Mouse (Mus musculus) embryonic facial prominence, embryonic 13.5 days (tissue): Measurements from ENCODE around the gene H2-D1. TPM values are rescaled to one million over a fixed set of nuclear protein-coding genes. Genes with fewer than 3 reads are reported as not detected.

Experiments
- ATAC-seq: fragments of 200-750 bp; cut with Nextera tagmentation; 2 replicates; pipeline ENCODE4 v1.8.0; 2017; ENCODE audit warnings: low read depth; ENCODE audit not compliant: insufficient number of reproducible peaks, insufficient read depth, low FRiP score, low TSS enrichment
- H3K27ac ChIP-seq: fragments of 300-500 bp; sonication (generic); 2 replicates; pipeline ENCODE4 v1.5.1; 2015; ENCODE audit warnings: moderate library complexity, mild to moderate bottlenecking, inconsistent platforms
- H3K27me3 ChIP-seq: fragments of 300-500 bp; sonication (generic); 2 replicates; pipeline ENCODE4 v1.6.1; 2015; ENCODE audit warnings: mild to moderate bottlenecking, inconsistent platforms
- H3K36me3 ChIP-seq: fragments of 300-500 bp; sonication (generic); 2 replicates; pipeline ENCODE4 v1.6.1; 2015; ENCODE audit warnings: mild to moderate bottlenecking, inconsistent platforms
- H3K4me1 ChIP-seq: fragments of 300-500 bp; sonication (generic); 2 replicates; pipeline ENCODE4 v1.6.1; 2015; ENCODE audit warnings: inconsistent platforms
- H3K4me2 ChIP-seq: fragments of 300-500 bp; sonication (generic); 2 replicates; pipeline ENCODE4 v1.6.1; 2015; ENCODE audit warnings: moderate library complexity, mild to moderate bottlenecking, inconsistent platforms
- H3K4me3 ChIP-seq: fragments of 300-500 bp; sonication (generic); 2 replicates; pipeline ENCODE4 v1.5.1; 2015; ENCODE audit warnings: mild to moderate bottlenecking, inconsistent platforms
- H3K9ac ChIP-seq: fragments of 300-500 bp; sonication (generic); 2 replicates; pipeline ENCODE4 v1.6.1; 2015; ENCODE audit warnings: mild to moderate bottlenecking, inconsistent platforms
- H3K9me3 ChIP-seq: fragments of 300-500 bp; sonication (generic); 2 replicates; pipeline ENCODE4 v1.6.1; 2016; ENCODE audit warnings: inconsistent platforms
- WGBS: fragments of 180-500 bp; shearing (Covaris S2); methylation state at CpG from one replicate; pipeline ENCODE4 v1.1.7; 2015; ENCODE audit warnings: mixed read lengths; 5-methylcytosine and 5-hydroxymethylcytosine counted together
- polyA plus RNA-seq: library from polyadenylated mRNA; unstranded; fragments of >200 nt; fragmentation: Nextera tagmentation; extraction: Ambion mirVana; gene quantifications from 2 replicates; pipeline ENCODE4 v1.2.1, GENCODE M21; 2015

The H2-D1 gene
- polyA plus RNA-seq, 1 experiment from 2014 or later: 28.7 TPM

- no peak overlapping the region for H3K4me3 ChIP-seq
- H3K4me1 ChIP-seq: 0 out of 2 replicates have a peak, but pooled peaks cover 4% of the 10 kb centered on the region
- no peaks in the 10 kb centered on the region for H3K27me3 ChIP-seq
- WGBS: 74% methylated on average over 5 of the region's 5 CpGs
- peaks cover 72% of the 10 kb centered on the region for H3K36me3 ChIP-seq
- H3K9ac ChIP-seq: no peak overlapping the region
- no peak for ATAC-seq
- H3K9me3 ChIP-seq: no peaks in the 10 kb centered on the region
- H3K27ac ChIP-seq: no peak overlapping the region
- H3K4me2 ChIP-seq: no peak overlapping the region
Measured at GRCm38 (mm10) chr17:35251981-35252380, 10.5 kb upstream of the H2-D1 start.

- H3K36me3 ChIP-seq: peaks cover 64% of the 10 kb centered on the region
- H3K4me3 ChIP-seq: no peak overlapping the region
- no peaks in the 10 kb centered on the region for H3K27me3 ChIP-seq
- no peak overlapping the region for H3K9ac ChIP-seq
- H3K4me2 ChIP-seq: no peak overlapping the region
- 84% methylated on average over 18 of the region's 18 CpGs for WGBS
- 0 out of 2 replicates have a peak, but pooled peaks cover 4% of the 10 kb centered on the region for H3K4me1 ChIP-seq
- no peaks in the 10 kb centered on the region for H3K9me3 ChIP-seq
- no peak for ATAC-seq
- no peak overlapping the region for H3K27ac ChIP-seq
Measured at GRCm38 (mm10) chr17:35252619-35253292, 9.8 kb upstream of the H2-D1 start.

GRCm38 (mm10) chr17:35253293-35254093 is 9.0 kb upstream of the H2-D1 start:
- Histone ChIP-seq H3K4me1 (0 out of 2 replicates have a peak, but pooled peaks cover 4% of the 10 kb centered on the region), H3K4me2 (no peak overlapping the region), H3K27ac (no peak overlapping the region), H3K27me3 (no peaks in the 10 kb centered on the region), H3K9ac (no peak overlapping the region), H3K36me3 (peaks cover 57% of the 10 kb centered on the region), H3K9me3 (no peaks in the 10 kb centered on the region), H3K4me3 (no peak overlapping the region)
- WGBS: 90% methylated on average over 32 of the region's 32 CpGs
- ATAC-seq: no peak

GRCm38 (mm10) chr17:35254241-35255098 is 8.1 kb upstream of the H2-D1 start:
- Histone ChIP-seq H3K4me1 (0 out of 2 replicates have a peak, but pooled peaks cover 4% of the 10 kb centered on the region), H3K27me3 (peaks cover 3% of the 10 kb centered on the region), H3K9ac (no peak overlapping the region), H3K4me3 (no peak overlapping the region), H3K9me3 (no peaks in the 10 kb centered on the region), H3K4me2 (no peak overlapping the region), H3K27ac (no peak overlapping the region), H3K36me3 (peaks cover 47% of the 10 kb centered on the region)
- ATAC-seq: peak; percentile 33; the same call in 1 of the 2 replicates
- WGBS: 58% methylated on average over 11 of the region's 11 CpGs

- no peak overlapping the region for H3K4me2 ChIP-seq
- H3K27ac ChIP-seq: no peak overlapping the region
- 73% methylated on average over 3 of the region's 3 CpGs for WGBS
- ATAC-seq: no peak
- H3K9ac ChIP-seq: no peak overlapping the region
- 0 out of 2 replicates have a peak, but pooled peaks cover 4% of the 10 kb centered on the region for H3K4me1 ChIP-seq
- peaks cover 10% of the 10 kb centered on the region for H3K27me3 ChIP-seq
- peaks cover 39% of the 10 kb centered on the region for H3K36me3 ChIP-seq
- H3K4me3 ChIP-seq: no peak overlapping the region
- H3K9me3 ChIP-seq: no peaks in the 10 kb centered on the region
Measured at GRCm38 (mm10) chr17:35255301-35255700, 7.2 kb upstream of the H2-D1 start.

GRCm38 (mm10) chr17:35255704-35256103 is 6.8 kb upstream of the H2-D1 start:
- peaks cover 35% of the 10 kb centered on the region for H3K36me3 ChIP-seq
- no peak overlapping the region for H3K4me3 ChIP-seq
- no peak overlapping the region for H3K9ac ChIP-seq
- no peak for ATAC-seq
- 56% methylated on average over 4 of the region's 4 CpGs for WGBS
- H3K27ac ChIP-seq: no peak overlapping the region
- H3K4me2 ChIP-seq: no peak overlapping the region
- no peaks in the 10 kb centered on the region for H3K4me1 ChIP-seq
- no peaks in the 10 kb centered on the region for H3K9me3 ChIP-seq
- peaks cover 14% of the 10 kb centered on the region for H3K27me3 ChIP-seq

- no peaks in the 10 kb centered on the region for H3K9me3 ChIP-seq
- no peak for ATAC-seq
- 79% methylated on average over 1 of the region's 1 CpGs for WGBS
- no peak overlapping the region for H3K27ac ChIP-seq
- no peak overlapping the region for H3K4me3 ChIP-seq
- no peak overlapping the region for H3K9ac ChIP-seq
- H3K36me3 ChIP-seq: peaks cover 19% of the 10 kb centered on the region
- peaks cover 31% of the 10 kb centered on the region for H3K27me3 ChIP-seq
- H3K4me2 ChIP-seq: no peak overlapping the region
- H3K4me1 ChIP-seq: no peaks in the 10 kb centered on the region
Measured at GRCm38 (mm10) chr17:35257378-35257777, 5.2 kb upstream of the H2-D1 start.

GRCm38 (mm10) chr17:35257824-35258491 is 4.6 kb upstream of the H2-D1 start:
- H3K27me3 ChIP-seq: peaks cover 37% of the 10 kb centered on the region
- no peak for ATAC-seq
- WGBS: 17% methylated on average over 17 of the region's 17 CpGs

GRCm38 (mm10) chr17:35258492-35259478 is 3.7 kb upstream of the H2-D1 start:
- H3K4me3 ChIP-seq: no peak overlapping the region
- H3K27me3 ChIP-seq: peaks cover 45% of the 10 kb centered on the region
- no peak overlapping the region for H3K4me2 ChIP-seq
- H3K4me1 ChIP-seq: peaks cover 7% of the 10 kb centered on the region; the same call in 1 of the 2 replicates
- no peak overlapping the region for H3K9ac ChIP-seq
- no peak for ATAC-seq
- H3K36me3 ChIP-seq: peaks cover 5% of the 10 kb centered on the region
- 61% methylated on average over 14 of the region's 14 CpGs for WGBS
- no peak overlapping the region for H3K27ac ChIP-seq
- H3K9me3 ChIP-seq: no peaks in the 10 kb centered on the region

More at GRCm38 (mm10) chr17:35257824-35258491, 4.6 kb upstream of the H2-D1 start:
- Histone ChIP-seq H3K4me2 (peak overlapping the region; percentile 35), H3K36me3 (peaks cover 14% of the 10 kb centered on the region), H3K9ac (peak overlapping the region; percentile 46; the same call in 1 of the 2 replicates), H3K4me1 (no peaks in the 10 kb centered on the region), H3K4me3 (peak overlapping the region; percentile 21; the same call in 1 of the 2 replicates), H3K27ac (no peak overlapping the region), H3K9me3 (no peaks in the 10 kb centered on the region)

GRCm38 (mm10) chr17:35259621-35260020 is 2.9 kb upstream of the H2-D1 start:
- Histone ChIP-seq H3K9me3 (no peaks in the 10 kb centered on the region), H3K4me2 (no peak overlapping the region), H3K27me3 (peaks cover 53% of the 10 kb centered on the region), H3K4me3 (no peak overlapping the region), H3K4me1 (peaks cover 9% of the 10 kb centered on the region; the same call in 1 of the 2 replicates), H3K27ac (no peak overlapping the region), H3K36me3 (no peaks in the 10 kb centered on the region), H3K9ac (no peak overlapping the region)
- 79% methylated on average over 4 of the region's 4 CpGs for WGBS
- no peak for ATAC-seq
